Mouse (Mus musculus) olfactory bulb, adult 2 months (tissue): ENCODE data around the gene Hacd1.

Experiments
- CTCF ChIP-seq: fragments of 200-500 bp; IDR thresholded peaks from 2 replicates; pipeline ENCODE4 v1.5.1; 2012; ENCODE audit warnings: low read depth, mild to moderate bottlenecking, low read length, moderate library complexity; ENCODE audit not compliant: insufficient read depth
- POLR2A ChIP-seq: fragments of 200-500 bp; IDR thresholded peaks from 2 replicates; pipeline ENCODE4 v1.6.1; 2012; ENCODE audit warnings: mild to moderate bottlenecking, low read depth, low read length, moderate library complexity; ENCODE audit not compliant: insufficient read depth

GRCm38 (mm10) chr2:14053618-14054017 lies 2.3 kb downstream of the Hacd1 start:
- TF ChIP-seq POLR2A (no peak), CTCF (no peak)
